Mouse (Mus musculus) kidney, adult 2 months (tissue): ENCODE results near the gene Kcnk7.

ENCODE experiments used
- CTCF ChIP-seq: fragments of 200-500 bp; conservative IDR thresholded peaks from 2 replicates; pipeline ENCODE4 v1.5.1; 2011; ENCODE audit warnings: low read depth, mild to moderate bottlenecking, control low read depth, low read length, moderate library complexity, mixed read lengths; ENCODE audit not compliant: insufficient read depth, insufficient read length
- POLR2A ChIP-seq: fragments of 200-500 bp; IDR thresholded peaks from one replicate; pipeline ENCODE4 v1.6.1; 2011; ENCODE audit warnings: low read depth, low read length, control low read depth

DNA sequence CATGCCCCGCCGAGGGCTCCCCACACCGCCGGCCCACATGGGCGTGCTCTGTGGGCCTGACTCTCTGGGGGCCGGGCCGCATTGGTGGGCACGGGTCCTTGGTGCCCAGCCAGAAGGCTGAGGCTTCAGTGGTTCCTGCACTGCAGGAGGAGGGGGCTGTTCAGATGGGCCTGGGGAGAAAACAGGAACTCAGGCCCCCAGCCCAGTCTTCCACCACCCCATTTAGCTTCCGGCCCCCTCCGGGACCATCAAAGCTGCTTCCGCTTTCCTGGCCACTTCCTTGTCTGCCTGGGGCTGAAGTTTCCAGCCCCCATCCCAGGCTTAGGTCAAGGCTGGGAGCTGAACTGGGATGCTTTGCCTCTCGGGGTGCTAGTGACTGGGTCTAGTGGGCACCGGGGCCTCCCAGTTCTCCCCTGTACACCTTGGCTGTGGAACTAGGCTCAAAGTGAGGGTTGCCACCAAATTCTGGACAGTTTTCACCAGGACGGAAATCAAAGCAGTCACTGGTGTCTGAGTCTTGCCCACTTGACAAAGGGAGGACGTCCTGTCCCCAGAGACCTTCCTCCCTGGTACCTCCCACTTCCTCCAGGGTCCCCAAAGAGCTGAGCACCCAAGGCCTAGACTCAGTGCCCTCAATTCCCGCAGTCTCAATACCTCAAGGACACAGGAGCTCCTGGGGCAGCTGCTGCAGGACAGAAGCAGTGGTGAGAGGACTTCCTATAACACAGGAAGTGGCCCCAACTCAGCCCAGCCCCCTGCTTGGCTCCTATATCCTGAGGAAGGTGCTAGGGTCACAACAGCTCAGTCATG lies 43.0 kb upstream of the Kcnk7 start:
- TF ChIP-seq POLR2A (no peak), CTCF (no peak)
